Mouse (Mus musculus) midbrain, embryonic 11.5 days (tissue): Measurements from ENCODE around the gene Gm21985. TPM values are rescaled to one million over a fixed set of nuclear protein-coding genes. Genes with fewer than 3 reads are reported as not detected.
A peak's percentile ranks its signal among the peaks of the same experiment; 100 is the strongest.

Source experiments
- ATAC-seq: fragments of 200-750 bp; cut with Nextera tagmentation; 2 replicates; pipeline ENCODE4 v1.8.0; 2017; ENCODE audit warnings: moderate TSS enrichment, moderate library complexity; ENCODE audit not compliant: low FRiP score
- DNase-seq: peaks from one replicate; pipeline ENCODE4 v3.0.0; 2015; ENCODE audit warnings: low spot score; ENCODE audit errors: missing footprints
- H3K27ac ChIP-seq: fragments of 300-500 bp; sonication (generic); 2 replicates; pipeline ENCODE4 v1.5.1; 2014; ENCODE audit warnings: low read depth, low read length
- H3K27me3 ChIP-seq: fragments of 300-500 bp; sonication (generic); 2 replicates; pipeline ENCODE4 v1.6.1; 2014; ENCODE audit warnings: mild to moderate bottlenecking, low read length, moderate library complexity, mixed read lengths; ENCODE audit not compliant: control insufficient read depth, insufficient read depth
- H3K36me3 ChIP-seq: fragments of 300-500 bp; sonication (generic); 2 replicates; pipeline ENCODE4 v1.6.1; 2014; ENCODE audit warnings: mild to moderate bottlenecking, low read length, moderate library complexity, mixed read lengths; ENCODE audit not compliant: control insufficient read depth, insufficient read depth
- H3K4me1 ChIP-seq: fragments of 300-500 bp; sonication (generic); 2 replicates; pipeline ENCODE4 v1.6.1; 2014; ENCODE audit warnings: low read length; ENCODE audit not compliant: control insufficient read depth, insufficient read depth
- H3K4me2 ChIP-seq: fragments of 300-500 bp; sonication (generic); 2 replicates; pipeline ENCODE4 v1.6.1; 2014; ENCODE audit warnings: mild to moderate bottlenecking, moderate library complexity
- H3K4me3 ChIP-seq: fragments of 300-500 bp; sonication (generic); 2 replicates; pipeline ENCODE4 v1.5.1; 2014; ENCODE audit warnings: low read depth, low read length
- H3K9ac ChIP-seq: fragments of 300-500 bp; sonication (generic); 2 replicates; pipeline ENCODE4 v1.6.1; 2014; ENCODE audit warnings: low read length
- H3K9me3 ChIP-seq: fragments of 300-500 bp; sonication (generic); 2 replicates; pipeline ENCODE4 v1.6.1; 2016; ENCODE audit warnings: low read length; ENCODE audit not compliant: control insufficient read depth
- WGBS: fragments of 180-500 bp; shearing (Covaris S2); extraction: QIAGEN DNeasy Blood & Tissue Kit; methylation state at CpG from one replicate; pipeline ENCODE4 v1.1.7; 2014; 5-methylcytosine and 5-hydroxymethylcytosine counted together
- polyA plus RNA-seq: library from polyadenylated mRNA; unstranded; fragments of >200 nt; fragmentation: Nextera tagmentation; extraction: Ambion mirVana; gene quantifications from 2 replicates; pipeline ENCODE4 v1.2.1, GENCODE M21; 2014

Gene Gm21985
- polyA plus RNA-seq, 1 experiment from 2014 or later: not detected

DNA sequence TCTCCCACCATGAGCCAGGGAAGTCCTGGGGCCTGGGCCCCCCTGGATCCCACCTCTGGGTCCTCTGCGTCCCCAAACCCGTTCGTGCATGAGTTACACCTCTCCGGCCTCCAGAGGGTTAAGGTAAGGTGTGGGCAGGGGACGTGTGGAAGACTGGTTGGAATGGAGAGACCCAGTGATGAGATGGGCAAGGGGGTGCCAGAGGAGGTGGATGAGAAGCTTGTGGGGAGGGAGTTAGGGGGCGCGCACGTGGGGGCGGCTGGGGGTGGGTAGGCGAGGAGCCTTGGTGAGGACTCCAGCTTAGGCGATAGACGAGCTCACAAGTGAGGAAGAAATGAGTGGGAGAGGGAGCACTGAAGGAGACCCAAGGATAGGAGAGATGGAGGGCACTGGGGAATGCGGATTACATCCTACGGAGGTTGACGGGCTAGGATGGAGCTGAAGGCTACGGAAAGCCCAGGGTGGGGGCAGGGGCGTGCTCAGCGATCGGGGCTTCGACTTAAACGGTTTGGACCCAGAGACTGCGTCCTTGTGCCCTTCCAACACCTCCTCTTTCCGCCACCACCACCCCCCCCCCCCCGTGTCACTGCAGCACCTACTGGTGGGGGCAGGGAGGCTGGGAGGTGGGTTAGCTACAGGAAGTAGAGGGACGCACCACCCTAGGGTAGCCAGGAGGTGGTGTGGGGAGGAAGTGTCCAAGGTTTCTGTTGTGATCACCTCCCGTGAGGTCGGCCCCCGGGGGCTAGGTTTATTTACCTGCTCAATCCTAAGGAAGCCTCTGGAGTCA lies 26.0 kb upstream of the Gm21985 start:
- Histone ChIP-seq H3K4me1 (peaks cover 7% of the 10 kb centered on the region; the same call in 1 of the 2 replicates), H3K27me3 (no peaks in the 10 kb centered on the region), H3K4me3 (peak overlapping the region; percentile 72), H3K9ac (peak overlapping the region; percentile 87), H3K4me2 (peak overlapping the region; percentile 92), H3K36me3 (peaks cover 2% of the 10 kb centered on the region), H3K27ac (peak overlapping the region; percentile 95), H3K9me3 (no peaks in the 10 kb centered on the region)
- WGBS: under 1% methylated on average over 26 of the region's 28 CpGs
- DNase-seq: peak; percentile 93
- peak; percentile 68 for ATAC-seq

DNA sequence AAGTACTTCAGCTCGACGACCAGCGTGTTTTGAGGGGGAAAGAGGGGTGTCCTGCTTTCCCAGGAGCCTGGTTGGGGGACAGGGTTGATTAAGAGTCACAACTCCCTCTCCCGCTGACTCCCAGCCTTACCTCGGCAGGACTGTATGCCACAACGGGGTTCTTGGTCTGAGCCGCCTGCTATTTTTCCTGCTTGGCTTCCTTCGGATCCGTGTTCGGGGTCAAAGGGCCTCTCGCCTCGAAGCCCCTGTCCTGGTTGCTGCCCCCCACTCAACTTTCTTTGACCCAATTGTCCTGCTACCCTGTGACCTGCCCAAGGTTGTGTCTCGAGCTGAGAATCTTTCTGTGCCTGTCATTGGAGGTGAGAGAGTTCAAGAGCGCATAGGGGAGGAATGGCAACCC lies 24.3 kb upstream of the Gm21985 start:
- ATAC-seq (no peak), DNase-seq (no peak)
- no peak overlapping the region for H3K27ac ChIP-seq
- no peak overlapping the region for H3K4me3 ChIP-seq
- H3K9ac ChIP-seq: no peak overlapping the region
- no peaks in the 10 kb centered on the region for H3K9me3 ChIP-seq
- peaks cover 2% of the 10 kb centered on the region for H3K36me3 ChIP-seq
- H3K4me1 ChIP-seq: peaks cover 7% of the 10 kb centered on the region; the same call in 1 of the 2 replicates
- H3K4me2 ChIP-seq: no peak overlapping the region
- 85% methylated on average over 14 of the region's 14 CpGs for WGBS
- no peaks in the 10 kb centered on the region for H3K27me3 ChIP-seq

DNA sequence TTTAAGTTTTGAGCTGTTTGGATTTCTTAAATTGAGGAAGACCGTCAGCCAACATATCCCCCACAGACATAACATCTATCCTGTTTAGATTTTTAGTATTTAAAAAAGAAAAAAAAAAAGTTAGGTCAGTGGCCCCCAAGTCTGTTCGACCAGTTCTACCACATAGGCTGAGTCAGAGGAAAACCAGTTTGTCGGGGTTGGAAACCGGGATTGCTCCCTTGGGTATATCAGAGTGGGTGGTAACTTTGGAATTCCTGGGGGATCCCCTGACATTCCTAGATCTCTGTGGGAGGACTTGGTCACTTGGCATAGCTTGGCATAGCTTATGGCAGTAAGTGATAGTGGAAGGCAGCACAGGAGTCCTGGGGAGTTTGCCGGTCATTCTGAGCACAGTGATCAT lies 20.8 kb upstream of the Gm21985 start:
- Histone ChIP-seq H3K4me1 (peaks cover 4% of the 10 kb centered on the region; the same call in 1 of the 2 replicates), H3K27ac (no peak overlapping the region), H3K4me3 (no peak overlapping the region), H3K27me3 (no peaks in the 10 kb centered on the region), H3K36me3 (peaks cover 2% of the 10 kb centered on the region), H3K4me2 (no peak overlapping the region), H3K9ac (no peak overlapping the region), H3K9me3 (no peaks in the 10 kb centered on the region)
- no peak for DNase-seq
- ATAC-seq: no peak
- 93% methylated on average over 5 of the region's 5 CpGs for WGBS

DNA sequence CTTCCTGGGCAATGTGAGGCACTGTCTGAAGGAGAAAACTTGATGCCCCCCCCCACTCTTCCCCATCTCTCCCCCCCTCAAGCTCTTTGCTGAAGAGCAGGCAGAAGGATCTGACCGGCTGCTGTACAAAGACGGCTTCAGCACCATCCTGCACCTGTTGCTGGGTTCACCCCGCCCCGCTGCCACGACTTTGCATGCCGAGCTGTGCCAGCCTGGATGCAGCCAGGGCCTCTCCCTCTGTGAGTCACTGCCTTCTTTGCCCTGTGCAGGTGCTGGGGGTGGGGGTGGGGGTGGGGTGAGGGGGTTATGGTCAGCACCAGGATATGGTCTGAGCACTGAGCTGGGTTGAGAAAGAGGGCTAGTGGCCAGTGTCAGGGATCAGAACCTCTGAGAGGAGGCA lies 19.9 kb upstream of the Gm21985 start:
- WGBS: 81% methylated on average over 6 of the region's 6 CpGs
- ATAC-seq: peak; percentile 36; the same call in 1 of the 2 replicates

DNA sequence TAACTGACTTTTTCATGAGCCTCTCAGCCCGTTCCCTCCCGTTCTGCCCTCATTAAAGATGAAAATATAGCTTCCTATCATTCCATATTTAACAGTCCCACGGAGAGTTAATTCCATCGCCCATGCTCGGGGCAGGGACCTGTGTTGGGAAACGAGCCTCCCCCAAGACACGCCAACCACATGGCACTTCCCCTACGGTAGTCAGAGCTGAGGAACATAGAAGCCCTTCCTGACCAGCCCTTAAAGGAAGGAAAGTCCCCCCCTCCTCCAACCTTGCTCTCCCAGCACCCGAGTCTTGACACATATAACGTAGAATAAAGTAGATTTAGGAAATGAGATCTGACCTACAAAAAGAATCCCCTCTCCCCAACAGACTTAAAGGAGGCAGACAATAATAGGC lies 18.8 kb upstream of the Gm21985 start:
- Histone ChIP-seq H3K9ac (no peak overlapping the region), H3K4me3 (no peak overlapping the region), H3K9me3 (no peaks in the 10 kb centered on the region), H3K4me2 (no peak overlapping the region), H3K27ac (no peak overlapping the region), H3K27me3 (no peaks in the 10 kb centered on the region), H3K36me3 (peaks cover 2% of the 10 kb centered on the region), H3K4me1 (no peaks in the 10 kb centered on the region)
- WGBS: 87% methylated on average over 10 of the region's 10 CpGs
- DNase-seq: no peak
- no peak for ATAC-seq

More for the DNA sequence above, 19.9 kb upstream of the Gm21985 start:
- H3K36me3 ChIP-seq: peaks cover 2% of the 10 kb centered on the region
- H3K9me3 ChIP-seq: no peaks in the 10 kb centered on the region
- no peak overlapping the region for H3K27ac ChIP-seq
- no peak overlapping the region for H3K4me2 ChIP-seq
- H3K9ac ChIP-seq: no peak overlapping the region
- DNase-seq: no peak
- no peaks in the 10 kb centered on the region for H3K27me3 ChIP-seq
- no peak overlapping the region for H3K4me3 ChIP-seq
- H3K4me1 ChIP-seq: no peaks in the 10 kb centered on the region

DNA sequence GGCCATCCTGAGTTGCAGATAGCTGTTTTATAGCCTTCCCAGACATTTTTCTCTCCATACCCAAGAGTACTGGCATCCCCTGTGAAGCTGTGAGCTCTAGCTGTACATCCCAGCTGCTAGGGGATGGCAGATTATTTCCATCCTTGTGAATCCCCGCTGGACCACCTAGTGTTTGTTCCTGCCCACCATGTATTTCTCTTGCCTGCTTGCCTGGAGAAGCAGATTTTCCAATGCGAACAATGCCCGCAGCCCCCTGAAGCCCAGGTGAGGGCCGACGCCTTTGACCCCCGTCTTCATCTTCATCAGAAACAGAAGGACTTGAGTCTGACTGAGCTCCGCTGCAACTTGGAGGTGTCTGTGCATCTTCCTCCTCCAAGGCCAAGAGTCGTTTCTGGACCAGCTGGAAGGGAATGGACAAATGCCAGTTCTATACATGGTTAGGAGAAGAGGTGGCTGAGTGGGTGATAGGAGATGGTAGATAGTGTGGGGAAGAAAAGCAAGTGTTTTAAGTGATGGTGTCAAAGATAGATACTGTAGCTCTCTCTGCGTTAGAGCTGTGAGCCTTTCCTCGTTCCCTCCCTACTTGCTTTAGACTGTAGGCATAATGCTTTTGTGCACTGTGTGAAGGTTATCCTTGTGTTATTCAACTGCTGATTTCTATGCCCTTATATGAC lies 16.2 kb upstream of the Gm21985 start:
- 90% methylated on average over 10 of the region's 10 CpGs for WGBS
- H3K27ac ChIP-seq: no peak overlapping the region
- H3K4me1 ChIP-seq: no peaks in the 10 kb centered on the region
- no peaks in the 10 kb centered on the region for H3K36me3 ChIP-seq
- no peaks in the 10 kb centered on the region for H3K27me3 ChIP-seq
- H3K4me2 ChIP-seq: no peak overlapping the region
- no peak for ATAC-seq
- no peak overlapping the region for H3K4me3 ChIP-seq
- no peaks in the 10 kb centered on the region for H3K9me3 ChIP-seq
- no peak overlapping the region for H3K9ac ChIP-seq
- DNase-seq: no peak

DNA sequence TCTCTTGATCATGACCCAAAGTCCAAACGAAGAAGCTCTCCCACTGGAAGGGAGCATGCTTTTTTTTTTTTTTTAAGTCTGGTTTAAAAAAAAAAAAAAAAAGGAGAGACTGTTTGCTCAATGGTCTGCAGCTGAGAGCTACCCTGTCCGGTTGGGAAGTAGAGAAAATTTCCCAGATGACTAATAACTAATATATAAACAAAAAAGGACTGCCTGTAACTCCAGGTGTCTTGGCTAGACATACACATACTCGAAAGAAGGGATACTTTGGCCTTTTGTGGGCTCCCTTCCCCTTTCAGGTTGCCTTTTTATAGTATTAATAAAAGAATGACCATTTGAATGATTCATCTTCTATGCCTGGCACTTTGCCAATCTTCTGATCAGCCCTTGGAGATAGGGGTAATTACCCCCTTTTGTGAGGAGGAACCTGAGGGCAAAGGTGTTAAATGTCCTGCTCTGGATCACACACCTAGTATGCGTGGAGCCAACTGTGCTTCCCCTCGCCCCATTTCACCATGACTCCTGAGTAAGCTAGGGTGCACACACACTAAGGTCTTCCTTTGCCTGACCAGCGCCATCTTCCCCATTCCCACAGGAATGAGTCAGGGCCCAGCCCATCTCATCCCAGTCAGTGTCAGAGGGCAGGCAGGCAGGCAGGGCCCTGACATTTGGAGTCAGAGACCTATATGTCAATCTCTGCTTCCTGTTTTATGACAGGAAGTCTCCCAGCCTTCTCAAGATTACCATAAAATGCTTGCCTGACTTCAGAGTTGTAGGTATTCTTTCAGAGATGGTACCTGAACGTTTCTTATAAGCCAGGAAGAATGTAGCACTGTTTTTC lies 11.2 kb upstream of the Gm21985 start:
- no peaks in the 10 kb centered on the region for H3K27me3 ChIP-seq
- no peak overlapping the region for H3K4me2 ChIP-seq
- H3K4me3 ChIP-seq: no peak overlapping the region
- no peak for ATAC-seq
- H3K9ac ChIP-seq: no peak overlapping the region
- H3K9me3 ChIP-seq: no peaks in the 10 kb centered on the region
- no peaks in the 10 kb centered on the region for H3K36me3 ChIP-seq
- no peak overlapping the region for H3K27ac ChIP-seq
- H3K4me1 ChIP-seq: no peaks in the 10 kb centered on the region
- DNase-seq: no peak
- 78% methylated on average over 7 of the region's 7 CpGs for WGBS

DNA sequence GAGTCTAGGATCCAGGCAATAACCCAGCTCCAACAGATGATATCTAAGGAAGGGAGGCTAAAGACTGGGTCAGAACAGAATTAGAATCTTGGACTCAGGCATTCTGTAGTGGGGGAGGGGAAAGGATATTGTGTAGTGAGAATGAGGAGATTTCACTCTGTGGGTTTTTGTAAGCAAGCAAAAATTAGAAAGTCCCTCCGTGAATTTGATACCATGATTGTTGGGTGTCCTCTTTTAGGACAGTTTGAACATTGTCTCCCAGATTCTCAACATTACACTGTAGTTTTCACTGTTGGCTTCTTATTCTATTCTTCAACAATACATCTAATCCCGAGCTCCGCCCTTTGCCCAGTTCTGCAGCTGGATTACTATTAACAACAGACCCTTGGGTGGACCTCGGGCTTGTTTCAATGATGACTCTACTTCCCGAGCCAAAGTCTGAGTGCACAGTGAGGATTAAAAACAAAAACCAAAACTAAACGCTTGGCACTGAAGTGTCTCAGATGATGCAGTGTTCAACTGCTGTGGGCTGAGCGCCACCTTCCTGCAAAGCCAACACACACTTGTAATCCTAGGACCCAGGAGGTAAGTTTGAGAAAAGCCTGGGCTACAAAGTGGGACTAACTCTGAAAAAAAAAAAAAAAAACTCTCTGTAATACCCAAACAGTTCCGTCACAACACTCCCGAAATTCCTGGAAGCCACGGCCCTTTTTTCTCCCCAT lies 6.7 kb upstream of the Gm21985 start, which contains the start of gene Nutm1:
TSS of gene Nutm1 (minus strand) at position 51 of the 722 bp plus-strand sequence.
- H3K4me1 ChIP-seq: peaks cover 6% of the 10 kb centered on the region
- H3K4me2 ChIP-seq: no peak within 1 kb of the TSS
- no peak within 1 kb of the TSS for H3K27ac ChIP-seq
- H3K9me3 ChIP-seq: no peaks in the 10 kb centered on the region
- no peak for ATAC-seq
- H3K27me3 ChIP-seq: no peaks in the 10 kb centered on the region
- no peak within 1 kb of the TSS for H3K9ac ChIP-seq
- H3K36me3 ChIP-seq: no peaks in the 10 kb centered on the region
- no peak within 1 kb of the TSS for H3K4me3 ChIP-seq
- DNase-seq: no peak
- 70% methylated on average over 10 of the region's 10 CpGs for WGBS
